Mouse (Mus musculus): ENCODE data around the gene Zfhx3.

Gene Zfhx3

DNA sequence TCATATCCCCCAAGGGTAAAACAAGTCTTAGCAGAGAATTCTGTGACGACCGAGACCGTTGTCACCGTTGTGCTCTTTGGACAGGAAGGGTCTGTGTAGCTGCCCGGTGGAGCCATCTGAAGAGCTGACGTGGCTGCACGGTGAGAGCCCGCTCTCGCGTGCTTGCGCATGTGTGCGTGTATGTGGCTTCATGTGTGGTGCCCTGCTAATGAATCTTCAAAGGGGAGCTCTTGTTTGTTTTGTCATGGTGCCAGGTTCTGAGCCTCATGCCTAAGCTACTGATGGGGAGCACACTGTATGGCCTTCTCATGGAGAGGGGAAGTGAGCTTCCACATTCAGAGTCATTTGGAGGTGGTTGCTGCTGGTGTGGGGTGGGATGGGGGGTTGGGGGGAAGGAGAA, 835.6 kb downstream of the Zfhx3 start:
- no peak for DNase-seq (ENCODE audit: extremely low spot score, low read depth, low spot score)

DNA sequence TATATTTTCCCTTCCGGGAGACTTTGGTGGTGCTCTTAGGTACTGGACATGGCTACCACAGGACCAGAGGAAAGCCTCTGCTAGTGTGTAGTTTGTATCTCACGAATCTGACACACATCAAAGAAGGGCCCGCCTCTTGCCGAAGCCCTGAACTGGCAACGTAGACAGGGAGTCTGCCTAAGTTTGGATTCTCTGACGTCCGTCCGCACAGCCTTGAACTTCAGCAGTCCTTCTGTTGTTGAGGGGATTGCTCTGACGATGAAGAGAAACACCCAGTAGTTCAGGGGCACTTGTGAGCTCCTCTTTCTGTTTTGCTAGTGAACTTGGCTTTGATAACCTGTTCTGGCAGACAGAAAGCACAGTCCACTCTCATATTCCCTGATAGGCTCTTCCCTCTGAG, 836.1 kb downstream of the Zfhx3 start:
- DNase-seq (ENCODE audit: extremely low spot score, low read depth, low spot score), result no peak

DNA sequence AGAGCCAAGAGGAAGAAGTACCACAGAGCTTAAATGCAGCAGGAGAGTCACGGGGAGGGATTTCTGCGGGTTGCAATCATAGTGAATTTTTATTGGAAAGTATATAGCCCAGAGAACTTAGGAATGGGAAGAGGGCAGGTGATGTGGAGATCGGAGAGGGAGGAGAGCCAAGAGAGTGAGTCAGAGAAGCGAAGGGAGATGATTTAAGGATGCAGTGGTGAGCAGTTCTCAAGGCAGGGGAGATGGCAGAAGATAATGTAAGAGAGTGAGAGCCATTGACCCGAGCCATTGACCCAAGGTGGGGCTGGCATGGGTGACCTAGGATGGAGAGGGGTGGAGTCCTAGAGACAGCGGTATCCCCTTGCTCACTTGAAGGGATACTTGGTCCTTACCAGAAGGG, 838.3 kb downstream of the Zfhx3 start:
- no peak for DNase-seq (ENCODE audit: extremely low spot score, low read depth, low spot score)

GRCm38 (mm10) chr8:108781192-108781591, 838.7 kb downstream of the Zfhx3 start:
- no peak for DNase-seq (ENCODE audit: extremely low spot score, low read depth, low spot score)

- DNase-seq (ENCODE audit: extremely low spot score, low read depth, low spot score), result no peak
These were observed 840.7 kb downstream of the Zfhx3 start for GRCm38 (mm10) chr8:108783155-108783554.

GRCm38 (mm10) chr8:108788156-108788761, 845.8 kb downstream of the Zfhx3 start:
- no peak for DNase-seq (ENCODE audit: extremely low spot score, low read depth, low spot score)

GRCm38 (mm10) chr8:108788762-108789157, 846.3 kb downstream of the Zfhx3 start:
- no peak for DNase-seq (ENCODE audit: extremely low spot score, low read depth, low spot score)

DNA sequence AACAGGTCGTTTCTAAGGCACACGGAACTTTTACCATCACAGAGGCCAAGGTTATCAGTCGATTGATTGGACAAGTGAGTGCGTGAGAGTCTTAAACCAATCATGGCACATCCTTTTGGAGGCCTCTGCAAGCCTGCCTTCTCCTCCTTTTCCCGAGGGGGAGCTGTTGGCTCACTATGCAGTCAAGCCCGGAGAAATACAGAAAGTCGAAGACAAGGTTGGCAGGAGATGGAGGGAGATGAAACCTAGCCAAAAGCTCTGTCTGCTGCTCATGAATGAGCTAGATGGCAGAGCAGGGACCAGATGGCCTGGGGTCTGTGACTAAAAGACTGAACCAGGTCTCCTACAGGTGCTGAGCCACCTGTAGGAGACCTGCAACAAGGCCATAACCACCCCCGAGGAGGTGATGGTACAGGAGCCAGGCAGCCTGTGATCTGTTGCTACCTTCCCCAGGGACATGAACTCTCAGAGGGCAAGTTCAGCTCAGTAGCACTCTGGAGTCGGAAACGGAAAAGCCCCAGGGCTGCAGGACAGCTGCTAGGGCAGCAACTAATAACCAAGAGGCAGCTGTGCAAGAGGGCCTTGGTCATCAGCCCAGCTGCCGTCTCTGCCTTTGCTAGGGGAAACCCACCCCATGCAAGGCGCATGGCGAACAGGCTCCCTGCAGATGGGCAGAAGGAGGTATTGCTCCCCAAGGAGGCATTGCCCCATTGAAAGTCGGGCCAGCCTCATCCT, 848.3 kb downstream of the Zfhx3 start:
- DNase-seq (ENCODE audit: extremely low spot score, low read depth, low spot score), result no peak

GRCm38 (mm10) chr8:108796076-108796475, 853.6 kb downstream of the Zfhx3 start:
- no peak for DNase-seq (ENCODE audit: extremely low spot score, low read depth, low spot score)

DNA sequence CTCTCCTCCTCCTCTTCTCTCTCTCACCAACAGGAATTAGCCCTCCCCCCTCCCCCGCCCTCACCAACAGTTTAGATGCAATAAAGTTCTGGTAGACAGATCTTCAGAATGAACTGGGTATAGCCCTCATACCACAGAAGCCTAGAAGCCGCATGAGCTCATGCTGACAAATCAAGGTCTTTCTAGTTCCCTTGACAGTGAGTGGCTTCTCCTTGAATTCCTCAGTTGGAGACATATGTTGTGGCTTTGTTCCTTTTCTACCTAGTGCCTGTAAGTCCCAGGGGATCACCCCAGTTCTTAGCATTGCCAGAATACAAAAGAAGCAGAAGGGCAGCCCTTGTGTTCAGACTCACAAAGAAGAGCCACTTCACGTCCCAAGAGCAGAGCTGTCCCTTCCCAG, 854.4 kb downstream of the Zfhx3 start:
- no peak for DNase-seq (ENCODE audit: extremely low spot score, low read depth, low spot score)

- no peak for DNase-seq (ENCODE audit: extremely low spot score, low read depth, low spot score)
These were observed 855.6 kb downstream of the Zfhx3 start for GRCm38 (mm10) chr8:108798012-108798411.

DNA sequence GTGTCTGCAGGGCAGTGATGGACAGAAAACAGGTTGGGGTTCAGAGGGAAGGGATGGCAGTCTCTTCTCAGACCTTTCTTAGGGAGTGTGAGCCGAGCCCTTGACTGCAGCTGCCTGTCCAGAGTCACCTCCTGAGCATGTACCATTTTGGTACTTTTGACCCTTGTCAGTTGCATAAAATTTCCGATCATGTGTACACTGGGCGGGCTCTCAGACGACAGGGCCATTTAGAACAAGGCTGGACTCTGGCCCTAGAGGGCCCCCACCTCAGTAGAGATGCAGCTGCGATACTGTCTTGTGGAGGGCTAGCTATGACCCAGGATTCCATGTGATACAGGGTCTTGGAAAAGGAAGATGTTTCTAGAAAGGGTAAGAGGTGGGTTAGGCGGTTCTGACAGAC, 856.8 kb downstream of the Zfhx3 start:
- no peak for DNase-seq (ENCODE audit: extremely low spot score, low read depth, low spot score)

GRCm38 (mm10) chr8:108800357-108800756, 857.9 kb downstream of the Zfhx3 start:
- DNase-seq (ENCODE audit: extremely low spot score, low read depth, low spot score), result no peak

GRCm38 (mm10) chr8:108803017-108803416, 860.6 kb downstream of the Zfhx3 start:
- no peak for DNase-seq (ENCODE audit: extremely low spot score, low read depth, low spot score)

DNA sequence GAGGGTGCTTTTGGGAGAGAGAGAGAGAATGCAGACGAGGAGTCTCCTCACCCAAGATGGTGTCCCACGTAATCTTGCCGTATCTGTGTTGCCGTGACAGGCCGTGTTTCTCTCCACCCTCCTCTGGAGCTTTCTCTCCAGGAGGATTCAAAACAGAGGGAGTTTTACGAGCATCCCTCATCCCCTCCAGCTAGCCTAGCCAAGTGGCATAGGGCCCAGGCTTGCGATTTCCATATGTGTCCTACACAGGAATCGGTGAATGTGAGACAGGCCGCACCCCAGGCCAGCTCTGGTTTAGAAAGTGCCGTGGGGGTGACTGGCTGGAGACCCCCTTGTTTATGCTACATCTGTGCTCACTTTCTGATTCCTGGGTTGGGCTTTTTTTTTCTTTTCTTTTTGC, 869.2 kb downstream of the Zfhx3 start:
- no peak for DNase-seq (ENCODE audit: extremely low spot score, low read depth, low spot score)

DNA sequence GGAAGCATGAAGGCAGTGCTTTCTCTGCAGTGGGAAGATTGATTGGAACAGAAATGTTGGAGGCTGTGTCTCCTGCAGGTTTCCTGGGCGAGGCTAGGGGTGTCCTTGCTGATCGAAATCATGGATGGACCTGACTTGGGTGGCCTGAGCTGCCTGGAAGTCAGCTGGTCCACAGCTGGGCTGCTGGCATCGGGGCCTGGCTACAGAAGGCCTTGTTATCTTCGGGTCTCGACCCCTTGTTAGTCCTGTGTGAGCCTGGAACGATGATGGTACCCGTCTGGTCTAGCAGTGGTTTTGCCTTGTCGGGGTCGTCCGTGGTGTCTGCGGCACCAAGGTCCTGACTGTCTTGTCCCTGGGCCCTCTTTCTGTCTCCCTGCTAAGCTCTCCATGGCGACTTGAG, 870.9 kb downstream of the Zfhx3 start:
- DNase-seq (ENCODE audit: extremely low spot score, low read depth, low spot score), result no peak

- DNase-seq (ENCODE audit: extremely low spot score, low read depth, low spot score), result no peak
These were observed 876.8 kb downstream of the Zfhx3 start for GRCm38 (mm10) chr8:108819271-108819671.

DNA sequence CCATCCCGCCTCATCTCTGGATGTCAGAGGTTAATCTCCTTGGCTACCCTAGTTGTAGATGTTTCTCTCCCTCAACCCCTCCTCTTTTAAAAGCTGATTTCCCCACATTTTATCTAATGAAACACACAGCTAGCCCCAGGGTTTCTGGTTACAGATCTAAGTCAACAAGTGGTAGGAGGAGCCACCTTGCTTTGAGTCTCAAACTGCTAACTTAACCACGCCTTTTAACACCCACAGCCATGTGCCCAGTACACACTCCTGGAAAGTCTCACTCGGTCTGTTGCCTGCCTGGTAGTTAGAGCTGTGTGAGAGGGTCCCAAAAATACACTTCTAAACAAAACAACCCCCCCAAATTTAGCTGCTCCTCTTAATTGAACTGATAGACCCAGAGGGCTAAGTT, 877.4 kb downstream of the Zfhx3 start:
- no peak for DNase-seq (ENCODE audit: extremely low spot score, low read depth, low spot score)

- DNase-seq (ENCODE audit: extremely low spot score, low read depth, low spot score), result no peak
These were observed 878.2 kb downstream of the Zfhx3 start for GRCm38 (mm10) chr8:108820634-108821033.

- no peak for DNase-seq (ENCODE audit: extremely low spot score, low read depth, low spot score)
These were observed 880.4 kb downstream of the Zfhx3 start for GRCm38 (mm10) chr8:108822841-108823266.

GRCm38 (mm10) chr8:108824049-108824448, 881.6 kb downstream of the Zfhx3 start:
- no peak for DNase-seq (ENCODE audit: extremely low spot score, low read depth, low spot score)

DNA sequence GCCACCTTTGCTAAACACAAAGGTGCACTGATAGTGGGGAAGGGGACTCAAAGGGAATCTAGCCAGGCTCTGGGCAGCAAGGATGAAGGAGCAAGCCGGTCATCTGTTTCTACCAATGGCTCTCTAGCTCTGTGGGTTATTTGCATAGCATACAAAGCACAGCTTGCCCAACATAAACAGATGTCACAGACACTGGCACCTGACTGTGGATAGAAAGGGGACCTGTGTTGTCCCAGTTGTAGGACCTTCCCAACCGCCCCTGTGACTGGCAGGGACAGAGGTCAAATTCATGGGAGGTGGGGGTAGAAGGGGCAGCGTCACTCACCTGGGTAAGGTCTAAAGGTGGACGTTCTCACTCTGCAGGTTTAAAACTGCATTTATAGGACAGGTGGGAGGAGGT, 884.0 kb downstream of the Zfhx3 start:
- DNase-seq (ENCODE audit: extremely low spot score, low read depth, low spot score), result no peak

DNA sequence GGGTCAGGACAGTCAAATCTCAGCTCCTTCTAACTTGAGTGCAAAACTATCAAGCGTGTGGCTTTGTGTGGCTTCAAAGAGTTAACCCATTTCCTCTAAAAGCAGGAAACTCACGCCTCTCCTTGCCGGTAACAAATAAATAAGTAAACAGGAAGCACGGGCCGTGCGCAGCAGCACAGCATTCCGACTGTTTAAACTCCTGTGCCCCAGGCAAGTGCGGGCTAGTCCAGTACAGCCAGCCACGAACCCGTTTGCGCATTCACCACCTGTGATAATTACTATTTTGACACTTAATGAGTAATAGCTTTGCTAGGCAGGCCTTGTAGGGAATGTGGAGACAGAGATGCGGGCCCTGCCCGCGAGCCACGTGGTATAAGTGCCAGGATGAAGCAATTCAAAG, 885.0 kb downstream of the Zfhx3 start:
- DNase-seq (ENCODE audit: extremely low spot score, low read depth, low spot score), result no peak
